Mouse (Mus musculus): Measurements from ENCODE around the gene Efcab6. TPM values are rescaled to one million over a fixed set of nuclear protein-coding genes. Genes with fewer than 3 reads are reported as not detected.

Gene Efcab6
- polyA plus RNA-seq, 1 experiment from 2014 or later = 0.34 TPM

- DNase-seq (ENCODE audit: low spot score) = no peak
Observed at GRCm38 (mm10) chr15:83883821-83884220, 181.4 kb downstream of the Efcab6 start.

- DNase-seq (ENCODE audit: low spot score) = no peak
Observed at GRCm38 (mm10) chr15:83879845-83880244, 185.3 kb downstream of the Efcab6 start.

- no peak for DNase-seq (ENCODE audit: low spot score)
Observed at GRCm38 (mm10) chr15:83877898-83878297, 187.3 kb downstream of the Efcab6 start.

- DNase-seq (ENCODE audit: low spot score) = no peak
Observed at GRCm38 (mm10) chr15:83877155-83877866, 187.9 kb downstream of the Efcab6 start.

DNA sequence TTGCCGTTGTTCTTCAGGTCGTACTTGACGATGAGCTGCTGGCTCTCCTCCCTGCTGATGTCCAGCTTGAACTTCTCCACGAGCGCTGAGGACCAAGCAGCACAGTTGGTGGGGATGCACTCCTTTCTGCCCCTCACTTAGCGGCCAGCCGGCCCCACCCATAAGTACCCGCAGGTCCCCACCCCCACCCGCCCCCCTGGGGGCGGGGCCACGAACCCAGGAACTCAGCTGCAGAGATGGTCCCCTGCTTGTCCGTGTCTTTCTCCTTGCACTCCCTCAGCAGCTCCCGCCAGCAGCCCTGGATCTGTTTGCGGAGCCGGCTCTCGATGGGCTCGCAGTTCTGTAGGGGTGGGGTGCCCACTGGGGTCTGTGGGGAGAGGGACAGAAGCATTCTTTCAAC is 194.2 kb downstream of the Efcab6 start:
- DNase-seq (ENCODE audit: low spot score) = no peak

GRCm38 (mm10) chr15:83865626-83866025 is 199.6 kb downstream of the Efcab6 start:
- DNase-seq (ENCODE audit: low spot score) = no peak

GRCm38 (mm10) chr15:83857129-83857528 is 208.1 kb downstream of the Efcab6 start:
- peak; percentile 21 for DNase-seq (ENCODE audit: low spot score)

DNA sequence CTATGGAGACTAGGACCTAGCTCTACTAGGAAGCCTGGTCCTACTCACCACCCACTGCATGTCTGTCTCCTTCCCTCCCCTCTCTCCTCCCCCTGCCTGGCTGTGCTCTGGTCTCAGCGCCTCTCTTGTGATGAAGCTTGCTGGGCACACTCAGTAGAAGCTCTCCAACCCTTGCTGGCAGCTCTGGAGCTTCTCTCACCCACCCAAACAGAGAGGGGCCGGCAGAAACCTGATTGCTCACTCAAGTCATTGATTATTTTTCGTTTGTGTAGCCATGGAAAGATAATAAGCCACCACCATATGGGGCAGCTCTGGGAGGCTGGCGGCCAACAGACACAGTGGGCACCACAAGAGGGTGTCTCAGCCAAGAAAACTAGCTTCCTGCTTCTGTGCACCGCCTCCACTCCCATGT is 211.8 kb downstream of the Efcab6 start:
- no peak for DNase-seq (ENCODE audit: low spot score)

DNA sequence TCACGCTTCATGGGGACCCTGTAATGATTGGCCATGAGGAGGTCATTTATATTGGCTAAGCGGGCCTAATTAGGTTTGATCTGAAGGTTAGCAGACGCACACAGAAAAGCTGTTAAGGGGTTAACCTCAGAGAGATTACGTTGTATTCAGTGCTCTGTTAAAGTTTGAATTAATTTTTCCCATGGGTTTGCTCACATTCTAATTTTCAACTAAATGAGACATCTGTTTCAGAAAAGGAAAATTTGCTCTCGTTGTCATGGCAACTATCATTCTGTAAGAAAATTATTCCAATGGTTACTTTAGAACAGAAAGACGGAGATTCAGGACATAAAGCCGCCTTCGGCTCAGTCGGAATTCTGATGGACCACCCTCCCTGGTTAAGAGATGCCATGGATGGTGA is 217.0 kb downstream of the Efcab6 start:
- DNase-seq (ENCODE audit: low spot score) = no peak

DNA sequence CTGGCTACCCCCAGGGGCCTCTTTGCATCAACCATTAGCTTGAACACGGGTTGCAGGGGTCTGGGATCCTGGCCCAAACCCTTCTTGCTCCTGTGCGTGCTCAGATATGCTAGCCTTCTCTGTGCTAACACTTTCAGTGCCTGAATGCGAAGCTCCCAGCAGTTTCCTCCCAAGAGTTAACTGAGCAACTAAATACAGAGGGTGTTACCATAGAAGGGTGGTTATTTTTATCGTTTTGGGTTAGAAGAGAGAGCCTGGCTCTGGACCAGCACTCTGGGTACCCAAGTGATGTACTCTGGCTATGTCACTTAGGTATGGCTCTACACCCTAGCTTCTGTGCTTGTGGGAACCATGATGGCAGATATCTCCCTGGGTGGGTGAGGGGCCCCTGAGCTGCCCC is 217.7 kb downstream of the Efcab6 start:
- DNase-seq (ENCODE audit: low spot score) = no peak

DNA sequence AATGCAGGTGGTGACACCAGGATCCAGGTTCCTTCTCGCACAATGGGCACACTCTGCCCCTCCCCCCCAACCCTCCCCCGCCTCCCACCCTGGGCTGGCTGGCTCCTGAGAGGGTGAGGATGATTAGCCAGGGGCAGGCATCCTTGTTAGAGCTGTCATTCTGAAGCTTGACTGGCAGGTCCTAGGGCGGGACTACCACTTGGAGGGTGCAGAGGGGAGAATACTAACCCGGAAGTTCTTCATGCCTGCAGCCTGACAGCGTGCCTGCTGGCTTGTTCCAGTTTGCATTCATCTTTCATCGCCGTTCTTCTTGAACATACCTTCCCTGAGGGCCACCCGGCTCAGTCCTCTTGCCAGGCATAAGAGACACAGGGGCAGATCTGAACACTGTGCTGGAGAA is 218.6 kb downstream of the Efcab6 start:
- DNase-seq (ENCODE audit: low spot score) = no peak

DNA sequence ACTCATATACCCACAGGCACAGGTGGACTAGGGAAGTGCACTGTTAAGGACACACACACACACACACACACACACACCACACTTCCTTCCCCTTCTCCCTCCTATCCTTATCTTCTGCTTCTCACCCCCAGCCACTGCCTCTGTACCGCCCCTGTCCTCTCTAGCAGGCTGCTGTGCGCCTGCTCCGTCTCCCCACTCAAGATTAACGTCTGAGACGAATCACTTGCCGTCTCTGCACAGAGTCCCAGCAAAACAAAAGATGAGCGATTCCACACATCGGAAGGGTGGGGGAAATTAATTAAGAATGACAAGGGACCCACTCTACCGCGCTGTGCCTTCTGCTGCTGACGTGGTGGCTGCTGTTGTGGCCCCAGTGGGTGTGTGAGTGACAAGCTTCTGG is 219.4 kb downstream of the Efcab6 start:
- DNase-seq (ENCODE audit: low spot score) = no peak

DNA sequence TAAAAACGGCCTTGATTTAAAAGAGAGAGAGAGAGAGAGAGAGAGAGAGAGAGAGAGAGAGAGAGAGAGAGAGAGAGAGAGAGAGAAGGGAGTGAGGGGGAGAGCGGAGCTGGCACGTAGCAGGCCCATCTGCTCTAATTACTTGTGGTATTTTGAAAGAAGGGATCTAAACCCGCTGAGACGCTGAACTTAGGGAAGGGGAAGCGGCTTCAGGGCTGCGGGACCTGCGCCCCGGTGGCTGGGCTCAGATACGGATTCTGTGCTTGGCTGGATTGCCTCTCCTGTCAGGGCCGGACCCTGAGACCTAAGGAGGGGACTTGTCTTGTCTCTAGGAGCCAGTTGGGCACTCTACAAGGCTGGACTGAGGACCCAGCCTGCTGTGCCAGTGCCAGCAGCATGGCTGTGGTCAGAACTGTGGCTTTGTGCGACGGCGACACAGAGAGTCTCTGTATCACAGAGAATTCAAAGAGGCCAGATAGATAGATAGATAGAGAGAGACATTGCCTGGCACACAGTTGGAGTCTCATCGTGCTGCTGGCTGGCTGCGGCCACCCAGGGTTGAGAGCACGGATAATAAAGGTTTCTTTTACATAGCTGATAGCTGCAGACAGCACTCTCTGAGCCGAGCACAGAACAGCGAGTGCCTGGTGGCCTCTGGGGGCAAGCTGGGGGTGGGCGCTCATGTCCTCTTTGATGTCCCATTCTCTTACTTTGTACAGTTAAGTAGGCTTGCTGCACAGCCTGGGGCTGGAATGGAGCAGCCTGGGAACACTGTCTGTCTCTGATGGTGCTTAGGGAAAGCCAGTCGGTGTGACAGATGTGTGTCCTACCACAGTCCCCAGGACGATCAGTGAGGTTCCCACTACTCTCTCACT is 222.0 kb downstream of the Efcab6 start:
- DNase-seq (ENCODE audit: low spot score) = no peak

DNA sequence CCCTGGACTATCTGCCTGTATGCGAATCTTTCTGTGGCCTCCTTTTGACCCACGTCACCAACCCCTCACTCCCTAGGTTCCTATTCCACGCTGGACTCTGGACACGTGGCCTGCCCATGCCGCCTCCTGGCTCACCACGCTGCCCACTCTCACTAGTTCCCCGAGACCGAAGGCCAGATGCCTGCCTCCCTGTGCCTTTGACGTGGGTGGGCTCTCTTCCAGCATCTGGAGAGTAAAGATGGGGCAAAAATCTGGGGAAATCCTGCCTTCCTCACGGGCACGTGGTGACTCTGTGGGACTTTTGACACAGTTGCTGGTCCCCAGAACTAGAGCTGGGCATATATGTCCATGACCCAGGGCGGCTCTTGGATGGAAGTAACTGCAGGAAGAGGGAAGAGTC is 222.8 kb downstream of the Efcab6 start:
- no peak for DNase-seq (ENCODE audit: low spot score)

DNA sequence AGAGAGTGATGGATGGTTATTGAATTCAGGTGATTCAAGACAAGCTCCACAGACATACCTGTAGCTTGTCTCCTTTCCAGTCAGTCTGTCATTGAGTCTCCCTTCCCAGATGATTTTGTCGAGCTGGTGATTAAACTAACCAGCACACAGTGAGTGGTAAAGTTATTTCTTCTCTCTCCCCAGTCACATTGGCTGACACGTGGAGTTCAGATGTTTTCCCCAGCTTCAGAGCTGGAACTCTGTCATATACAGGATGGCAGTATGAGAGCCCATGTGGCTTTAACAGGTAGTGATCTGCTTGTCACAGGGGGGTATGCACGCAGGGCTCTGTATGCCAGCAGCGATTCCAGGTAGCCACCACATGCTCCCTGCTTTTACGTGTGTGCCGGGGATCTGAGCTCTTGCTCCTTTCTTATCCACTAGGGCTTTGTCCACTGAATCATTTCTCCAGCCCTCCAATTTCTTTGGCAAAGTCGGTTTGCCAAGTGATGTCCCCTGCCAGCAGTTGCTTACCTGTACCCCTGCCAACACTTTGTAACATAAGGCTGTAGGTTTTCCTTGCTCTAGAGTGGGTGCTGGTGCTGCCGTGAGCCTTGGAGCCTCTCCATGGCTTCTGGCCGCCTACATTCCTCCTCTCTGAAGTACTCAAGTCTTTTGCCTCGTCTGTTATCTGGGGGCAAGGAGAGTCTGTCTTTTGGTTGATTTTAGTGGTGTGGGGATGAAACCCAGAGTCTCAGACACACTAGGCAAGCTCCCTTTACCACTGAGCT is 224.0 kb downstream of the Efcab6 start:
- DNase-seq (ENCODE audit: low spot score) = no peak

DNA sequence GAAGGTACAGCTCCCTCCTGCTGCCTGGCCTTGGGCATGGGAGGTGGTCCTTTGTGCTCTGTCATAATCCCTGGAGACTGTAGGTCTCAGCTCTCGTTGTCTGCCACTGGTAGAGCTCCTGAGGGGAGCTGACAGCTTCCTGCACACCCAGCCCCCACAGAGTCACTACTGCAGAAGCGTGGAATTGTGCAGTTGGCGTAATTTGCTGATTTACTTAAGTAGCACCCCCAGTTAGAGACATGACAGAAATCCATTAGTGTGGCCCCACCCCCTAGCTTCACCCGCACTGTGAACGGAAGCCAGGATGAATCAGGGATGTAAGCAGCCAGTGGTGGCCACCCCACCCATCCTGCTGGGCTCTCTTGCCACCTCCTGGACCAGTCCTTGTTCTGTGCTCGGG is 232.9 kb downstream of the Efcab6 start:
- no peak for DNase-seq (ENCODE audit: low spot score)

DNA sequence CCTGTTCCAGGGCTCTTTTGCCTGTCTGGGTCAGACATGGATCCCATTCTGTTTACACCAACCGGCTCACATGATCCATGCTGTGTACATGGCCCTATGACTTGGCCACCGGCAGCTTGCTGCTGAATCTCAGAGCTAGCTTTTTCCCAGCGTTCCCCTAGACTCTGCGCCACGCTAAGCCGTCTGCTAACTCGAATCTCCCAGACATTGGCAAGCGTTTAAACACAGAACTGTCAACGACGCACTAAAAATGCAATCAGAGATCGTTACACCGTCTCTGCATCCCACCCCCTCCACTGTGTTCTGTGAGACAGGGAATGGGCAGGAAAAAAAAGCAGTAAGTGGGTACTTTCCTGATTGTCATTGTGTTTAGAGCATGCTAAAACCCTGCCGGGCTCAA is 236.0 kb downstream of the Efcab6 start:
- no peak for DNase-seq (ENCODE audit: low spot score)

- DNase-seq (ENCODE audit: low spot score) = no peak
Observed at GRCm38 (mm10) chr15:83828011-83828410, 237.2 kb downstream of the Efcab6 start.

Data from thymus, postnatal 0 days (tissue).